Mouse (Mus musculus) neural tube, embryonic 10.5 days (tissue): Measurements from ENCODE around the gene Wdr54.

Source experiments
- DNase-seq: peaks from one replicate; pipeline ENCODE4 v3.0.0-alpha.2; 2017; ENCODE audit warnings: low spot score; ENCODE audit errors: extremely low spot score

Wdr54 gene

DNA sequence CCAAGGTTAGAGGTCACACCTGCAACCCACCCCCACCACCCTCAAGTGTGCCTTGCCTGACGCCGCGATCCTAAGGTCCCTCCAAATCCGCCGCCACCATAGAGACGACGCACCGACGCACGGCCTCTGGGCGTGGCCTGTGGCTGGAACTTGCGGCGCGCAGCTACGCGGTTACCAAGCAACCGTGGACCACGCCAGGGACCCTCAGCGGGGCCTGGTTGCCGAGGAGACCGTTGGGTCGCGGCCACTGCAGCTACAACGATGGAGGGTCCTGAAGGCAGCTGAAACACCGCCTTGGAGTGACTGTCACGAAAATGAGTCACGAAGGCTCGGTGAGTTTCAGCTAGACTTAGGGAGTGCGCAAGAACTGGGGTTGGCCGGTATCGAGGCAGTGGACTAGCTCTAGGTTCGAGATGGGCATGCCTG lies at the start of gene Wdr54, which contains the start of gene 1700003E16Rik:
Gene Wdr54 (minus strand): TSS at position 139 of the 426 bp plus-strand sequence.
Gene 1700003E16Rik (plus strand): TSS at position 146 of the 426 bp plus-strand sequence.
- peak; percentile 88 for DNase-seq

- DNase-seq = no peak
Observed at GRCm38 (mm10) chr6:83205851-83206250, 49.7 kb upstream of the Wdr54 start.

- no peak for DNase-seq
Observed at GRCm38 (mm10) chr6:83203320-83203719, 47.1 kb upstream of the Wdr54 start.

GRCm38 (mm10) chr6:83197345-83198004 lies 41.3 kb upstream of the Wdr54 start:
- DNase-seq = no peak

DNA sequence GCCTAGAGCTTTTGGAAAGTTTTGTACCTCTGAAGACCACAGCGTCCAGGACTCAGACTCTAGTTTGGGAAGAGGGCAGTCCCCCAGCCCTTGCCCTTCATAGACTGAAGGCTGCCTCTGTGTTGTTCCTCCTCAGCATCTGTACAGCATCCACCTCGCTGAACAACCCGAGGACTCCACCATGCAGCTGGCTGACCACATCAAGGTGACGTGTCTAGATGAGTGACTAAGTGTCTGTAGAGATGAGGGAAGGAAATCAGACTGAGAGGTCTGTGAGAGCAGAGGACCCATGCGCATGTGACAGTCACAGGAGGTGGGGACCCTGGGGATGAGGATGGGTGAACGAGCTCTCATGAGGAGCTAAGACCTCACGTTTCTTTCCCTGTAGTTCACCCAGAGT lies 37.4 kb upstream of the Wdr54 start:
- no peak for DNase-seq

- no peak for DNase-seq
Observed at GRCm38 (mm10) chr6:83186946-83187345, 30.7 kb upstream of the Wdr54 start.

- DNase-seq = peak; percentile 63
Observed at GRCm38 (mm10) chr6:83185895-83186861, 30.0 kb upstream of the Wdr54 start.

GRCm38 (mm10) chr6:83184858-83185435 lies 28.8 kb upstream of the Wdr54 start:
- no peak for DNase-seq

GRCm38 (mm10) chr6:83180605-83181004 lies 24.4 kb upstream of the Wdr54 start:
- DNase-seq = no peak

DNA sequence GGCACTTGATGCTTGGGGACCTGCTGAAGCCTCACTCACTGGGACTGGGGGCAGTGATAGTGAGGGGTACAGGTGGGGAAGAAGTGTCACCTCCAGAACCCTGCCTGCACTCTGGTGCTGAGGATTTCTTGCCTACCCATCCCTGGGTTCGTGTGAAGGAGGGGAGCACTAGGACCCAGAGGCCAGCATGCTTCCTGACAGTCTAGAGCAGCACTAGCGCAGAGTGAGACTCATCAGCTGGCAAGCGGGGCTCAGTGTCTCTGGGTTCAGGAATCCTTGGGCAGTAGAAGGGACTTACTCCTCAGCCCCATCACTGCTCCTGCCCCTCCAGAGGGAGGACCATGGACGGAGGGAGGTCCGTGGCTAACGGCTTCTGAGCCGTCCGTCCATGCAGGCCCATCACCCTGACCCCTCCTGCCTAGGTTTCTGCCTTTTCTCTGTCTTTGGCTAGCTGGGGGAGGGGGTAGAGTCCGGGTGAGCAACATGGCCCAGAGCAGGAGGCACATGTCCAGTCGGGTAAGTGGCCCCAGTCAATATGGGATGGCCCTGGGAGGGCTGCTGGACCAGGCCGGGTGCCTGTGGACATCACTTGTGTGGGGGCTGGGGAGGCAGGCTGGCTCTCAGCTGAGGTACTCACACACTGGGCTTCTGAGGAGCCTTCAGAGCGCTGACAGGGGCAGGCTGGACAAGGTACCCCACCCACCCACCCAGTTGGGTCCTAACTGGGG lies 23.4 kb upstream of the Wdr54 start:
- DNase-seq = peak; percentile 36

DNA sequence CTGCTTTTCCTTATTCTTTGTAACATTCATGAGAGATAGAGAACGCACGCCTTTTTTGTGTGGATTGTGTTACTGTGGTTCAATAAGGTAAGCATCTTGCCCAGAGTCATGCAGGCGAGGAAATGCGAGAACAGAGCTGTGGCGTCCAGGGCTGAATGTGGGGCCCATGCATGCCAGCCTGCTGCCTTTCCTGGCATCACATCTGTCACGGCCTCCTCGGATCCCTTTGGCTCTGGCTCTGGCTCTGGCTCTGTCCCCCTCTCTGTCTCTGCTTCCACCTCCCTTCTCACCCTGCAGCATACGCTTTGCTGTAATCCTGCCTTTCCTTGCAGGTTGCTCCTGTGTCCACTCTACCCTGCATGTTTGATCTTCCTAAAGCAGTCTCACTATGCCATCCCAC lies 19.8 kb upstream of the Wdr54 start:
- no peak for DNase-seq

DNA sequence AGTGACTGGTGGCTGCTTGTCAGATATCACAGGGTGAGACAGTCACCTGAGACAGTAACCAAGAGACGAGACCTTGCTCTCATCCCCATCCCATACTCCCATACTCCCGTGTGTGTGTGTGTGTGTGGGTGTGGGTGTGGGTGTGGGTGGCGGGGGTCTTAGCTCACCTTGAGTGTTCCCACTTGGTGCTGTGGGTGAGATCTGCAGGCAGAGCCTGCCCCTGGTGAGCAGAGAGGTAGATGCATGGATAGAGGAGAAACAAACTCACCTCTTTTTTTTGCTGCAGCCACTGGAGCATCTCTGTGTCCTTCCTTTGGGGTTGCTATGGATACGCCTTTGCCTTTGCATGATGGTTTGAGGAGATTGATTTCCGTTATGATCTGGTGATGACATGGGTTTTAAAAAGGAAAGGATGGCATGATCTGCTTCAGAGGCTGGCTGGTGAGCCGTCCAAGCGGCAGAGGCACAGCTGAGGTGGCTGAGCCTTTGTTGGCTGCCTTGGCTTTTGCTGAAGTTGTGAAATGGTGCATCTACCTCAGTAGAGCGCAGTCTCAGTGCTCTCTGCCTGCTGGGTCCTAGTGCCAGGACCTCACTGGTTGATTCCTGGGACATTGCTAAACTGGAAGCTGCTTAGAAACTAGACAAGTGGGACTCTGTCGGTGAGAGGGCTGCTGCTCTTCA lies 16.2 kb upstream of the Wdr54 start:
- no peak for DNase-seq

DNA sequence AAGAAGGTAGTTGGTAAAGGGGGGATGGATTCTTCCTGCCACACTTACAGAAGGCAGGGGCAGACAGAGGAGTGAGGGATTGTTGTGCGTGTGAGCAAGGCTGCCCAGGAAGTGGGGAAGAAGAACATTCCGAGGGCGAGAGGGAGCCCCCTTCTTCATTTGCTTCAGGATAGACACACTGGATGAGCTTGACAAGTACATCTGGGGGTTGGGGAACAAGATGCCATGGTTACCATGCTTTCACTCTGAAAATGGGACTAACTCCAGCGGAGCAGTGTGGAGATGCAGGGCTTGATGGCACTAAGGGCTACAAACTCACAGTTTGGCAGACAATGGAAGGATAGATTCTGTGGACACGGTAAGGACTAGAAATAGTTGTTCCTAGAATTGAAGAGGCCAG lies 14.9 kb upstream of the Wdr54 start:
- no peak for DNase-seq

DNA sequence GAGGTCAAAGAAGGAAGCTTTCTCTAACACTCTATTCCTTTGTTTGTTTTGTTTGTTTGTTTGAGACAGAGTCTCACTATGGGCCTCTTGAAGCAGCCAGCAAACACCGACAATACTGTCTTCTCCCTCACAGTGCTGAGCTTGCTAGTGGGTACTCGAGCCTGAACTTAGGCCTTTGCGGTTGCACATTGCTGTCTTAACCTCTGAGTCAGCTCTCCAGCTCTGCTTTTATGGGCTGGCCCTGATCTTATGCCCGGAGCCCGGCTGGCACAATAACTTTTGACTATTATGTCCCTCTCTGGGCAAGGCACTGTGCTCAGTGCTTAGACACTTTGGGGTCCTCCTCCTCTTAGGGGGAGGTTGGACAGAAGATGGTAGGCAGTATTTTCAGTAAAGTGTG lies 13.7 kb upstream of the Wdr54 start:
- no peak for DNase-seq

DNA sequence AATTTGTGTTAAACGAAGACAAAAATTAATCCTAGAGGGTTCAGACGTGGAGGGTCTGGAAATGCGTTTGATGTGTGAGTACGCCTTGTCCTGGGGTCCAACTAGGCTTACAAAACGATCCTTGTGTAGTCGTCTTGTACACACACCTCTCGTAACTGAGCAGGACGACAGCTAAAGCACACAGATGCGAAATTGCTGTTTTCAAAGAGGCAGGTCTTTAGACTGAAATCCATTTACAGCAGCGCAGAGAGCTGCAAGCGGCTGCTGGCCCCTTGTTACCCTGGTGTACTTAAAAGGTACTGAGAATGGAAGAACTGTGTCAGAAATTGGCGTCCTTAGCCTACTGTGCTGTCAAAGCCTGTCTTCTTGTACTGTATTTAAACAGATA lies 10.0 kb upstream of the Wdr54 start:
- DNase-seq = no peak

- DNase-seq = peak; percentile 96
Observed at GRCm38 (mm10) chr6:83165607-83166242, 9.5 kb upstream of the Wdr54 start, which contains the start of gene Dctn1. Dctn1 (plus strand) TSS chr6:83165920.

DNA sequence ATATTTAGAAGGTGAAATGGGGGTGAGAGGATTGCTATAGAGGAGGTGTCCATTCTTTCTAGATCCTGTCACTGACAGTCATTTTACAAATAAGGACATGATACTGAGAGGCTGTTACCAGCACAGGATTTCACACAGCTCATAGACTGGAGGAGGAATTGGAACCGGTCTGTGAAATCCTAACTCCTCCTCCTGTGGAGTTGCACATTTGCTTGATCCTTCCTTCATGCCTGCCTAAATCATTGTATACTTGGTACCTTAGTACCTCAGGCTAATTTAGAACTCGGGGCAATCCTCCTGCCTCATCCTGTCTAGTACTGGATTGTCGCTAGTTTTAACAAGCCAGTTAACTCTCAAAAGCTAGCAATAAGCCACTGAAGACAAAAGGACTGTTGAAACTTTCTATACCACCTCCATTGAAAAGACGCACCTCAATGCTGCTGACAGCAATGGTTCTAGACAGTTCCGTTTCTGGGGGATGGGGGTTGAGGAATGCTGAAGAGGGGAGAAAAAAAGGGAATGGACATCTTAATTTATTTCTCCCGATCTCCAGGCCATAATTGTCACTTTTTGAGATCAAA lies 8.9 kb upstream of the Wdr54 start:
- no peak for DNase-seq

DNA sequence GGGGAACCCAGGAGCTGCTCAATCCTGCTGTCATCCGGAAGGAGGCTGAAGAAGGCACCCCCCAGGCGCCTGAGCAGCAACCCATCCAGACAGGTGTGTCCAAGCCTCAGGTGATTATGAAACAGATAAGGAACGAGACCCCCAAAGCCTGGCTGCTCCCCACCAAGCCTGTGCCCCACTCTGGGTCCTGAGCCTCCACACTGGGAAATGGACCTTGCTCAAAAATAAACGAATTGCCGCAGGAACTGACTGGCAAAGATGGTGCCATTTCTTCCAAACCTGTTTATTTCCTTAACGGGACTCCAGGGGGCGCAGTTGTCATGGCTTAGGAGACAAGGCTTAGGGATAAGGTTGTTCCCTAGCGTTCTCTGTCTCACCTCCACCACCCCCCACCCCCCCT lies 6.5 kb upstream of the Wdr54 start:
- peak; percentile 70 for DNase-seq

- DNase-seq = peak; percentile 59
Observed at GRCm38 (mm10) chr6:83161921-83162641, 5.9 kb upstream of the Wdr54 start.
